Mouse (Mus musculus) lung, postnatal 0 days (tissue): ENCODE measurements around the gene Lpcat1. TPM values are rescaled to one million over a fixed set of nuclear protein-coding genes. Genes with fewer than 3 reads are reported as not detected.

Source experiments
- ATAC-seq: fragments of 200-750 bp; cut with Nextera tagmentation; 2 replicates; pipeline ENCODE4 v1.8.0; 2017; ENCODE audit warnings: moderate library complexity
- DNase-seq: peaks from one replicate; pipeline ENCODE4 v3.0.0-alpha.2; 2016; ENCODE audit warnings: low spot score
- H3K27ac ChIP-seq: fragments of 300-500 bp; sonication (generic); 2 replicates; pipeline ENCODE4 v1.5.1; 2014; ENCODE audit warnings: antibody characterized with exemption, mild to moderate bottlenecking, low read length, mixed read lengths
- H3K27me3 ChIP-seq: fragments of 300-500 bp; sonication (generic); replicated peaks from 2 replicates; pipeline ENCODE4 v1.6.1; 2014; ENCODE audit warnings: low read length, mixed read lengths; ENCODE audit not compliant: insufficient read depth
- H3K36me3 ChIP-seq: fragments of 300-500 bp; sonication (generic); 2 replicates; pipeline ENCODE4 v1.6.1; 2014; ENCODE audit warnings: low read length, mixed read lengths; ENCODE audit not compliant: insufficient read depth
- H3K4me1 ChIP-seq: fragments of 300-500 bp; sonication (generic); 2 replicates; pipeline ENCODE4 v1.6.1; 2014; ENCODE audit warnings: antibody characterized with exemption, low read depth, low read length, mixed read lengths; ENCODE audit not compliant: insufficient read depth
- H3K4me2 ChIP-seq: fragments of 300-500 bp; sonication (generic); replicated peaks from 2 replicates; pipeline ENCODE4 v1.6.1; 2014; ENCODE audit warnings: low read depth, mild to moderate bottlenecking, low read length, moderate library complexity, mixed read lengths
- H3K4me3 ChIP-seq: fragments of 300-500 bp; sonication (generic); 2 replicates; pipeline ENCODE4 v1.5.1; 2014; ENCODE audit warnings: low read depth, low read length
- H3K9ac ChIP-seq: fragments of 300-500 bp; sonication (generic); replicated peaks from 2 replicates; pipeline ENCODE4 v1.6.1; 2014; ENCODE audit warnings: low read depth, mild to moderate bottlenecking
- H3K9me3 ChIP-seq: fragments of 300-500 bp; sonication (generic); 2 replicates; pipeline ENCODE4 v1.6.1; 2016; ENCODE audit warnings: low read length, mixed read lengths
- CTCF ChIP-seq: IDR thresholded peaks from 2 replicates; pipeline ENCODE4 v1.5.1; 2016; ENCODE audit warnings: antibody characterized with exemption, mild to moderate bottlenecking
- EP300 ChIP-seq: IDR thresholded peaks from 2 replicates; pipeline ENCODE4 v1.6.1; 2016; ENCODE audit warnings: antibody characterized with exemption, mild to moderate bottlenecking, control low read depth
- WGBS: fragments of 180-500 bp; shearing (Covaris S2); extraction: QIAGEN DNeasy Blood & Tissue Kit; methylation state at CpG from one replicate; pipeline ENCODE4 v1.1.7; 2014; 5-methylcytosine and 5-hydroxymethylcytosine counted together
- polyA plus RNA-seq: library from polyadenylated mRNA; unstranded; fragments of >200 nt; fragmentation: Nextera tagmentation; extraction: Ambion mirVana; gene quantifications from 2 replicates; pipeline ENCODE4 v1.2.1, GENCODE M21; 2015

The Lpcat1 gene
- polyA plus RNA-seq, 1 experiment from 2014 or later: 368 TPM

DNA sequence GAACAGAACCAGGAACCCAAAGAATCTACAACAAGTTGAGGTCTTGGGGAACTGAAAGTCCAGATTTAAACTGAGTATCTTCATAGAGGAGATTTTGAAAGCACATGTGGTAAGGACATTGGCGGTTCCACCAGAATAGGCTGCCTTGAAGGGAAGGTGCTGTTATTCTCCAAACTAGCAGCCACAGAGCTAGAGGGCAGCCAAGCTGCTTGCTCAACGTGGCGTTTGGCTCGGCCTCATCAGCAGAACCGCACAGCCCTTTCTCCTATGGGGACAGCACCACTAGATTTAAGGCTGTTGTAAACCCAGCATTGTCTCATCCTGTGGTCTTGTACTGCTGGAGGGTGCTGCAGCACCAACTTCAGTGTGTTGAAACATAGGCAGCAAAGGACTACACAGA lies 8.3 kb upstream of the Lpcat1 start:
- ATAC-seq: no peak
- Histone ChIP-seq H3K4me3 (no peak overlapping the region), H3K9me3 (no peaks in the 10 kb centered on the region), H3K36me3 (no peaks in the 10 kb centered on the region), H3K4me2 (no peak overlapping the region), H3K27ac (no peak overlapping the region), H3K4me1 (0 out of 2 replicates have a peak, but pooled peaks cover 3% of the 10 kb centered on the region), H3K9ac (no peak overlapping the region), H3K27me3 (no peaks in the 10 kb centered on the region)
- 70% methylated on average over 5 of the region's 5 CpGs for WGBS
- no peak for DNase-seq
- no peak for TF ChIP-seq EP300
- TF ChIP-seq CTCF: no peak

DNA sequence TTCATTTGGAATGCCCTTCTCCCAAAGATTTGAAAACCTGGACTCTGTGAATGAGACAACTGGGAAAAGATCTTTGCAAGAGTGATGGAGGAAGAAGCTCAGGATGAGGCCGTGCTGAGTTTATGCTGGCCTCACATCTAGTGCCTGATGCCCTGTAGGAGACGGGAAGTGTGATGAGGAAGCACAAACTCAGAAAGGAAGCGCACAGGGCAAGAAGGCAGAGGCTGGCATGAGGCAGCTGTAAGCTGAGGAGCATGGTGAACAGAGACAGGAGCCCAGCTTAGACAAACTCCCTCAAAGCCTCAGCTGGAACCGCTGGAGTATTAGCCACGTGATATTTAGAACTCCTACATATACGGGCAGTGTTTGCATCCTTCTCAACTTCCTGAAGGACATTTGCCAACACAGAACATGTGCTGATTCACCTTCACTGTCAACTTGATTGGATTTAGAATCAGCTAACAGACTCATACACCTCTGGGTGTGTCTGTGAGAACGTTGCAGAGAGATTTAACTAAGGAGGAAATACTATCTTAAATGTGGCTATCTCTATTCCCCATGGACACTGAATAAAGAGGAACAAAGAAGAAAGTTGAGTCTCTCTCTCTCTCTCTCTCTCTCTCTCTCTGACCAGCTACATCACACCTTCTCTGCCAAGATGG lies 7.7 kb upstream of the Lpcat1 start:
- 0 out of 2 replicates have a peak, but pooled peaks cover 3% of the 10 kb centered on the region for H3K4me1 ChIP-seq
- TF ChIP-seq CTCF: no peak
- no peak for TF ChIP-seq EP300
- no peak overlapping the region for H3K4me3 ChIP-seq
- WGBS: 38% methylated on average over 7 of the region's 7 CpGs
- H3K27me3 ChIP-seq: no peaks in the 10 kb centered on the region
- no peaks in the 10 kb centered on the region for H3K9me3 ChIP-seq
- ATAC-seq: no peak
- H3K4me2 ChIP-seq: no peak overlapping the region
- H3K27ac ChIP-seq: no peak overlapping the region
- H3K9ac ChIP-seq: no peak overlapping the region
- no peak for DNase-seq
- H3K36me3 ChIP-seq: no peaks in the 10 kb centered on the region

DNA sequence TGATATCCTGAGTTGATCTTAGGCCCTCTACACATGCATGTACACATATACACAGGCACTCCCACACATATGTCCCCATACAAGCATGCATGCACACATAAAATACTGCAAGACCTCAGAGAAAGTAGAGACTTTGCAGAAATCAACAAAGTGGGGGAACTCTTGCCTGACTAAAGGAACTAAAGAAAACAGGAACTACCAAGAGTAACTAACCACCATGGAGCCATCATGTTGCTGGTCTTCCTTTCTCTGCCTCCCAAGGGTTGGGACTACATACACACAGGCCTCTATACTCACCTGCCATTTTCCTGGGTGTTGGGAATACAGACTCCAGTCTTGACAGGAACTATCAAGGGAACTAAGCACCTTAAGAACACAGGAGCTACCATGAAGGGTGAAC lies 5.4 kb upstream of the Lpcat1 start:
- Histone ChIP-seq H3K36me3 (no peaks in the 10 kb centered on the region), H3K4me1 (no peaks in the 10 kb centered on the region), H3K4me2 (no peak overlapping the region), H3K4me3 (no peak overlapping the region), H3K9ac (no peak overlapping the region), H3K27me3 (no peaks in the 10 kb centered on the region), H3K27ac (no peak overlapping the region), H3K9me3 (no peaks in the 10 kb centered on the region)
- no peak for DNase-seq
- TF ChIP-seq EP300 (no peak), CTCF (no peak)
- no peak for ATAC-seq

DNA sequence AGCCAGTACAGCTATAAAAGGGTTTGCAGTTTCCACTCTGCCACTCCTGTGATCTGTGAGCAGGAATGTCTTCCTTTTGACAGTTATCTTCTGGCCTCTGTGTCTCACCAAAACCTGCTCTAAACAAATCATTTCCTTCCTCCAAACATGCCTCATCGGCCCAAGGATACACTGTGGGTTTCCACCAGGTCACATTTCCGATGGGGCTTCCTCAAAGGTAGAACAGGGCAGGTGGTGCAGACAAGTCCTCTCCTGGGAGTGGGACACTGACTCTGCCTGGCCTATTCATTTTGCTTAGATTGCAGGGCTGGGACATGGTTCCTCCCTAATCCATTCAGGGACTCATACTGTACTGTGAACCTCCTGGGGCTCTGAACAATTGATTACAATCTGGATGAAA lies 1.8 kb upstream of the Lpcat1 start:
- Histone ChIP-seq H3K4me1 (peaks cover 15% of the 10 kb centered on the region; the same call in 1 of the 2 replicates), H3K27ac (no peak overlapping the region), H3K9ac (no peak overlapping the region), H3K4me3 (no peak overlapping the region), H3K27me3 (no peaks in the 10 kb centered on the region), H3K4me2 (no peak overlapping the region), H3K9me3 (no peaks in the 10 kb centered on the region), H3K36me3 (no peaks in the 10 kb centered on the region)
- no peak for DNase-seq
- no peak for ATAC-seq
- TF ChIP-seq EP300 (no peak), CTCF (no peak)
- WGBS: 47% methylated on average over 2 of the region's 2 CpGs

DNA sequence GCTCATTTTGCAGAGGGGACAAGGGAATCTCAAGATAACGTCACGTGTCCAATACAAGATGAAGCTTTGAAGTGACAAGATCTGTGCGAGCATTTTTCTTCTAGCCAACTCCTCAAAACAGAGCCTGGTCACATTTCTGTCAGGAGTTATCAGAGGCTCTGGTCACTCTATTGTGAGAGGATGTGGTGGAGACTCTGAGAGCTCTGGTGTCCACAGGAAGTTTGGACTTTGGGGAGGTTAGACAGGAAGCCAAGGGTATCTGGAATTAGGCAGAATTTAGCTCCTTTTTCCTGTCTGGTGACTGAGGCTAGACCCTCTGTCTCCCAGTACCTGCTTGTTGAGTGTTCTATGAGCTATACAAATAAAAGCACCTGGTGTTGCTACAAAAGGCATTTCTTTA lies 586 bp upstream of the Lpcat1 start:
- TF ChIP-seq CTCF (no peak), EP300 (no peak)
- no peak overlapping the region for H3K27ac ChIP-seq
- WGBS: 56% methylated on average over 3 of the region's 3 CpGs
- H3K4me3 ChIP-seq: no peak overlapping the region
- DNase-seq (no peak), ATAC-seq (no peak)
- no peaks in the 10 kb centered on the region for H3K27me3 ChIP-seq
- no peaks in the 10 kb centered on the region for H3K36me3 ChIP-seq
- peaks cover 15% of the 10 kb centered on the region; the same call in 1 of the 2 replicates for H3K4me1 ChIP-seq
- no peaks in the 10 kb centered on the region for H3K9me3 ChIP-seq
- H3K9ac ChIP-seq: no peak overlapping the region
- no peak overlapping the region; the same call in 1 of the 2 replicates for H3K4me2 ChIP-seq

DNA sequence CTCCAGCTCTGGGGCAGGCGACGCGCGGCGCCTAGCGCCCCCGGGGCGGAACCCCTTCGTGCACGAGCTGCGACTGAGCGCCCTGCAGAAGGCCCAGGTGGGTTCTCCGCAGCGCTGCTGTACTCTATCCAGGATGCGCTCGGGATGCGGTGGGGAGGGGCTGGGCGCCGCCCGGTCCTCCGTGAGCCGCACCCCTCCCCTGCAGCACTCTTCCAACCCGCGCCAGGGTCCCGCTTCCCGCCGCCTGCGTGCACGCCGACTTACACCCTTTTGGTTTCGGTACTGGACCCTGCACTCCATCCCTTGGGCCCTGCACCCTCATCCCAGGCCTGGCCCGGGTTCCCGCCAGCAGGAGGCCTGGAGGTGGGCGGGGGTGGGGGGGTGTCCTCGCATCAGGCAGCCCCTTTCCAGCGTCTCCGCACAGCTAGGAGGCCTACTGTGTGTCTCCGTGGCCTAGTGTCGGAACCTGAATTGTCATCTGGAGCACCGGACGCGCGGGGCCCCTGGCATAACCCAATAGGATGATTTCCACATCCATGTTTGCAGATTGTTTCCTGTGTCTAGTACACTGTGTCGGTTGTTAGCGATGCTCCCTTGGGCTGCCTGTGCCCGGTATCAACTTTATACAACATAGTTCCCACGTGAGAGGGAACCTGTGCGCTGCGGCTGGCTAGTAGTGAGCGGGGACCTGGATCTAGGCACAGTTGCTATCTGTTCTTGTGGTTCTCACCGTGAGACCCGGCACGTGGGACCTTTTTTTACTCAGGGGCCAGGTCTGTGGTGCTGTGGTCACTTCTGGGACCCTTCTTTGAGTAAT lies 632 bp downstream of the Lpcat1 start:
- Histone ChIP-seq H3K27ac (peak overlapping the region; percentile 89), H3K27me3 (no peaks in the 10 kb centered on the region), H3K9me3 (no peaks in the 10 kb centered on the region), H3K4me1 (peaks cover 15% of the 10 kb centered on the region; the same call in 1 of the 2 replicates), H3K4me3 (peak overlapping the region; percentile 93), H3K4me2 (peak overlapping the region; percentile 86), H3K9ac (peak overlapping the region; percentile 69), H3K36me3 (no peaks in the 10 kb centered on the region)
- peak; percentile 63 for ATAC-seq
- peak; percentile 44 for DNase-seq
- under 1% methylated on average over 50 of the region's 53 CpGs for WGBS
- TF ChIP-seq CTCF (0 out of 2 replicates have a peak, but pooled peaks have one; percentile 18), EP300 (no peak)
